ENCODE assay signal across 7 mouse cellular contexts in genomic region chr13:67173723-67174055, GRCm38 (mm10). TPM values are rescaled to one million over a fixed set of nuclear protein-coding genes. Genes with fewer than 3 reads are reported as not detected.
DNase-seq lines count a peak whose midpoint lies in the region; ATAC-seq and TF ChIP-seq lines count a peak whose summit lies in the region.

No protein-coding gene starts in this region.

- WGBS in lung, postnatal 0 days: 11% methylated on average over 5 of the region's 5 CpGs
- WGBS in forebrain, embryonic 12.5 days: 33% methylated on average over 5 of the region's 5 CpGs
- 35% methylated on average over 5 of the region's 5 CpGs for WGBS in limb, embryonic 10.5 days
- WGBS in small intestine, adult 2 months: 7% methylated on average over 5 of the region's 5 CpGs

- no peak for TF ChIP-seq CTCF in lung, postnatal 0 days (IDR thresholded peaks at IDR 0.05)
- TF ChIP-seq CTCF in small intestine, adult 2 months (IDR thresholded peaks at IDR 0.05; ENCODE audit: extremely low read depth, insufficient read length, insufficient replicate concordance, low read depth, low read length): no peak

- peak; percentile 63 for DNase-seq in lung, postnatal 0 days (ENCODE audit: low spot score)
- DNase-seq in lung, postnatal 14 days: no peak
- no peak for DNase-seq in limb, embryonic 10.5 days (ENCODE audit: low spot score)
- no peak for DNase-seq in right cerebral cortex, adult 18-20 months
- DNase-seq in layer of hippocampus, adult 9-11 months: no peak

- H3K4me3 ChIP-seq in lung, postnatal 0 days (ENCODE audit: low read depth, low read length): peak overlapping the region; percentile 57; the same call in 1 of the 2 replicates
- H3K4me3 ChIP-seq in forebrain, embryonic 12.5 days (replicated peaks): peak overlapping the region; percentile 65
- peak overlapping the region; percentile 68 for H3K4me3 ChIP-seq in limb, embryonic 10.5 days
- peak overlapping the region; percentile 97 for H3K4me3 ChIP-seq in small intestine, adult 2 months (ENCODE audit: low read depth, low read length)

- no peak for TF ChIP-seq POLR2A in small intestine, adult 2 months (IDR thresholded peaks at IDR 0.05; ENCODE audit: low read depth, low read length)

- no peak overlapping the region for H3K27ac ChIP-seq in lung, postnatal 0 days (ENCODE audit: low read length)
- H3K27ac ChIP-seq in forebrain, embryonic 12.5 days: no peak overlapping the region
- no peak overlapping the region for H3K27ac ChIP-seq in limb, embryonic 10.5 days
- no peak overlapping the region for H3K27ac ChIP-seq in small intestine, adult 2 months (ENCODE audit: insufficient read depth, low read depth, low read length)

- peak; percentile 4; the same call in 1 of the 2 replicates for ATAC-seq in lung, postnatal 0 days
- ATAC-seq in forebrain, embryonic 12.5 days (ENCODE audit: low FRiP score): no peak

- H3K36me3 ChIP-seq in lung, postnatal 0 days (ENCODE audit: insufficient read depth, low read length): no peaks in the 10 kb centered on the region
- peaks cover 6% of the 10 kb centered on the region; the same call in 1 of the 2 replicates for H3K36me3 ChIP-seq in forebrain, embryonic 12.5 days (replicated peaks)
- H3K36me3 ChIP-seq in limb, embryonic 10.5 days: peaks cover 15% of the 10 kb centered on the region; the same call in 1 of the 2 replicates
- H3K36me3 ChIP-seq in small intestine, adult 2 months (ENCODE audit: control insufficient read depth, insufficient read depth, low read length): peaks cover 5% of the 10 kb centered on the region; the same call in 1 of the 2 replicates

- H3K4me2 ChIP-seq in lung, postnatal 0 days (replicated peaks; ENCODE audit: low read depth, low read length): peak overlapping the region; percentile 66
- peak overlapping the region; percentile 65 for H3K4me2 ChIP-seq in forebrain, embryonic 12.5 days

- H3K4me1 ChIP-seq in lung, postnatal 0 days (ENCODE audit: insufficient read depth, low read depth, low read length): no peaks in the 10 kb centered on the region
- peaks cover 6% of the 10 kb centered on the region; the same call in 1 of the 2 replicates for H3K4me1 ChIP-seq in forebrain, embryonic 12.5 days
- peaks cover 3% of the 10 kb centered on the region; the same call in 1 of the 2 replicates for H3K4me1 ChIP-seq in limb, embryonic 10.5 days
- H3K4me1 ChIP-seq in small intestine, adult 2 months (ENCODE audit: control insufficient read depth, insufficient read depth, insufficient read length, low read length): no peaks in the 10 kb centered on the region

- no peaks in the 10 kb centered on the region for H3K9me3 ChIP-seq in lung, postnatal 0 days (ENCODE audit: low read length)
- no peaks in the 10 kb centered on the region for H3K9me3 ChIP-seq in forebrain, embryonic 12.5 days
- no peaks in the 10 kb centered on the region for H3K9me3 ChIP-seq in limb, embryonic 10.5 days (replicated peaks)

- no peak for TF ChIP-seq EP300 in lung, postnatal 0 days (IDR thresholded peaks at IDR 0.05)

- no peak overlapping the region for H3K9ac ChIP-seq in lung, postnatal 0 days (replicated peaks; ENCODE audit: low read depth)
- peak overlapping the region; percentile 73; the same call in 1 of the 2 replicates for H3K9ac ChIP-seq in forebrain, embryonic 12.5 days

- H3K27me3 ChIP-seq in lung, postnatal 0 days (replicated peaks; ENCODE audit: insufficient read depth, low read length): no peaks in the 10 kb centered on the region
- no peaks in the 10 kb centered on the region for H3K27me3 ChIP-seq in forebrain, embryonic 12.5 days
- H3K27me3 ChIP-seq in limb, embryonic 10.5 days (ENCODE audit: low read depth, poor library complexity, severe bottlenecking): no peaks in the 10 kb centered on the region
- H3K27me3 ChIP-seq in small intestine, adult 2 months (ENCODE audit: control insufficient read depth, insufficient read depth, low read length): no peaks in the 10 kb centered on the region

RNA-seq across cellular contexts. Expression of gene Rsl1, which starts 0.7 kb away (rescaled TPM):
- polyA plus RNA-seq in lung, postnatal 0 days (2015; fragmentation: Nextera tagmentation; extraction: Ambion mirVana): 6.3 and 6.6 TPM in 2 replicates
- 4.4 and 5.1 TPM in 2 replicates for polyA plus RNA-seq in forebrain, embryonic 12.5 days (2016; fragmentation: Nextera tagmentation; extraction: Ambion mirVana)
- polyA plus RNA-seq in limb, embryonic 10.5 days (2016; fragmentation: Nextera tagmentation; extraction: Ambion mirVana): 6.2 and 6.5 TPM in 2 replicates
- polyA plus RNA-seq in small intestine, adult 2 months (2012; rRNA removed): 0.10 and 0.33 TPM in 2 replicates

RNA-seq across cellular contexts. Expression of gene Zfp455, which starts 20.6 kb away (rescaled TPM):
- 1.7 and 2.1 TPM in 2 replicates for polyA plus RNA-seq in lung, postnatal 0 days (2015; fragmentation: Nextera tagmentation; extraction: Ambion mirVana)
- polyA plus RNA-seq in forebrain, embryonic 12.5 days (2016; fragmentation: Nextera tagmentation; extraction: Ambion mirVana): 1.3 and 1.4 TPM in 2 replicates
- 1.5 and 1.9 TPM in 2 replicates for polyA plus RNA-seq in limb, embryonic 10.5 days (2016; fragmentation: Nextera tagmentation; extraction: Ambion mirVana)
- polyA plus RNA-seq in small intestine, adult 2 months (2012; rRNA removed): 0.06 TPM in 1 of 2 replicates, not detected in the other

RNA-seq across cellular contexts. Expression of gene Zfp759, which starts 52.2 kb away (rescaled TPM):
- 1.1 TPM in 2 replicates for polyA plus RNA-seq in lung, postnatal 0 days (2015; fragmentation: Nextera tagmentation; extraction: Ambion mirVana)
- polyA plus RNA-seq in forebrain, embryonic 12.5 days (2016; fragmentation: Nextera tagmentation; extraction: Ambion mirVana): 2.2 and 2.9 TPM in 2 replicates
- 1.5 and 1.9 TPM in 2 replicates for polyA plus RNA-seq in limb, embryonic 10.5 days (2016; fragmentation: Nextera tagmentation; extraction: Ambion mirVana)
- 0.03 TPM in 2 replicates for polyA plus RNA-seq in small intestine, adult 2 months (2012; rRNA removed)

RNA-seq across cellular contexts. Expression of gene Rslcan18, which starts 57.6 kb away (rescaled TPM):
- polyA plus RNA-seq in lung, postnatal 0 days (2015; fragmentation: Nextera tagmentation; extraction: Ambion mirVana): 0.11 TPM in 1 of 2 replicates, not detected in the other
- 0.19 and 0.23 TPM in 2 replicates for polyA plus RNA-seq in forebrain, embryonic 12.5 days (2016; fragmentation: Nextera tagmentation; extraction: Ambion mirVana)
- 0.19 and 0.31 TPM in 2 replicates for polyA plus RNA-seq in limb, embryonic 10.5 days (2016; fragmentation: Nextera tagmentation; extraction: Ambion mirVana)
- 0.03 and 0.06 TPM in 2 replicates for polyA plus RNA-seq in small intestine, adult 2 months (2012; rRNA removed)
